Mouse (Mus musculus) neural tube, embryonic 12.5 days (tissue): ENCODE data around the gene Trip11. TPM values are rescaled to one million over a fixed set of nuclear protein-coding genes. Genes with fewer than 3 reads are reported as not detected.

Experiments
- ATAC-seq: fragments of 200-750 bp; cut with Nextera tagmentation; 2 replicates; pipeline ENCODE4 v1.8.0; 2017; ENCODE audit warnings: low read depth, mild to moderate bottlenecking, moderate TSS enrichment, moderate library complexity; ENCODE audit not compliant: low FRiP score
- H3K27ac ChIP-seq: fragments of 300-500 bp; sonication (generic); 2 replicates; pipeline ENCODE4 v1.5.1; 2016
- H3K27me3 ChIP-seq: fragments of 300-500 bp; sonication (generic); replicated peaks from 2 replicates; pipeline ENCODE4 v1.6.1; 2016; ENCODE audit warnings: mild to moderate bottlenecking
- H3K36me3 ChIP-seq: fragments of 300-500 bp; sonication (generic); 2 replicates; pipeline ENCODE4 v1.6.1; 2016; ENCODE audit warnings: mild to moderate bottlenecking
- H3K4me1 ChIP-seq: fragments of 300-500 bp; sonication (generic); 2 replicates; pipeline ENCODE4 v1.6.1; 2016
- H3K4me2 ChIP-seq: fragments of 300-500 bp; sonication (generic); replicated peaks from 2 replicates; pipeline ENCODE4 v1.6.1; 2016; ENCODE audit warnings: mild to moderate bottlenecking
- H3K4me3 ChIP-seq: fragments of 300-500 bp; sonication (generic); 2 replicates; pipeline ENCODE4 v1.5.1; 2016
- H3K9ac ChIP-seq: fragments of 300-500 bp; sonication (generic); 2 replicates; pipeline ENCODE4 v1.6.1; 2016; ENCODE audit warnings: mild to moderate bottlenecking
- H3K9me3 ChIP-seq: fragments of 300-500 bp; sonication (generic); 2 replicates; pipeline ENCODE4 v1.6.1; 2016; ENCODE audit warnings: mild to moderate bottlenecking
- WGBS: fragments of 180-500 bp; shearing (Covaris S2); methylation state at CpG from one replicate; pipeline ENCODE4 v1.1.7; 2016; 5-methylcytosine and 5-hydroxymethylcytosine counted together
- polyA plus RNA-seq: library from polyadenylated mRNA; unstranded; fragments of >200 nt; fragmentation: Nextera tagmentation; extraction: Ambion mirVana; gene quantifications from 2 replicates; pipeline ENCODE4 v1.2.1, GENCODE M21; 2016

Trip11 gene
- polyA plus RNA-seq, 1 experiment from 2014 or later: 20.1 TPM

DNA sequence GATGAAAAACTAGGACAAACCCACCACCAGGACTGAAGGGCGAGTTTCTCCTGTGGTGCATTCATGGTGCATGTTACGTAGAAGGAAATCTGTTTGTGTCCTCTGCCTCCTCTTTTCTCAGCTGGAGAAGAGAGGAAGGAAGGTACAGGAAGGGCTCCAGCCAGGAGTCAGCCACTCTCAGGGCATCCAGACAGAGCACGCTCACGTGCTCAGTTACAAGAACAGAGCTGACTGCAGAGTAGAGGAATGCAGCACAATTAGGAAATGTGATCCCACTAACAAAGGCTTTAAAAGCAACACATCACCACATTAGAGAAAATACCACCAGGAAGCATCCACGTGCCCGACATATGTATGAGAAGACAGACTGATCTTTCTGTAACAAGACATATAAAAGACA, 9.2 kb upstream of the Trip11 start:
- Histone ChIP-seq H3K27me3 (no peaks in the 10 kb centered on the region), H3K9me3 (no peaks in the 10 kb centered on the region), H3K27ac (no peak overlapping the region), H3K4me1 (no peaks in the 10 kb centered on the region), H3K36me3 (peaks cover 45% of the 10 kb centered on the region), H3K4me3 (no peak overlapping the region), H3K9ac (no peak overlapping the region), H3K4me2 (no peak overlapping the region)
- no peak for ATAC-seq
- 86% methylated on average over 6 of the region's 6 CpGs for WGBS

DNA sequence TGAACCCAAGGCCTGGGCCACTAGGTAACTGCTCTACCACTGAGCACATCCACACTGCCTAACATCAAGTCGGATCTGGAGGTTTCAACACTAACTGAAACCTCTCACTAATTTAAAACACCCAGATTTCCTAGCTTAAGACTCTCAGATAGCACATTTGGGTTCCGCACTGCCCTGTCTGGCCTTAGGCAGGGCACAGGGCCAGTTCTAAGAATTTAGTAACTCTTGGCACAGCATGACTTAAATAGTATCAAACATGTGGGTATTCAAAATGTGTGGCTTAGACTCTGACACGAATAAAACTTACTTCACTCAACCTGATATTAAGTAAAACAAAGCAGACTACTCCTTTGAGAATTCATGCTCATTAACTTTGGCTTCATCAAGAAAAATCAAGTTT, 6.8 kb upstream of the Trip11 start:
- no peaks in the 10 kb centered on the region for H3K9me3 ChIP-seq
- 84% methylated on average over 3 of the region's 3 CpGs for WGBS
- no peak overlapping the region for H3K27ac ChIP-seq
- H3K9ac ChIP-seq: no peak overlapping the region
- no peaks in the 10 kb centered on the region for H3K27me3 ChIP-seq
- ATAC-seq: no peak
- H3K36me3 ChIP-seq: peaks cover 24% of the 10 kb centered on the region
- H3K4me1 ChIP-seq: no peaks in the 10 kb centered on the region
- H3K4me3 ChIP-seq: no peak overlapping the region
- no peak overlapping the region for H3K4me2 ChIP-seq

DNA sequence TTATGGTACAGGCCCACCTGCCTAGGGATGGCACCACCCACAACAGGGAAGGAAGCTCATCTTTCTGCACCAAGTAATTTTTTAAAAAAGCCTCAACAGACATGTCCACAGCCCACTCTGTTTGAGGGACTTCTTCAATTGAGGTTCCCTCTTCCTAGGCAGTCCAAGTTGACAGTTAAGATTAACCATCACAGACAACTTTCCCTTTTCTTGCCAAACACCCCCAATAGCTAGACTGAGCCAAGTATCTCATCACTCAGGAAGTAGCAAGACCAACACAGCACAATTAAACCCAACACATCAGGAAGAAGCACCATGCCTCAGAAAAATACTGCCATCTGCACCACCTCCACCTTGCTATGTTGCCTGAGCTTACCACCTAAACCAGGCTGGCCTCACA, 4.1 kb upstream of the Trip11 start:
- ATAC-seq: no peak
- Histone ChIP-seq H3K4me3 (no peak overlapping the region), H3K4me1 (peaks cover 4% of the 10 kb centered on the region), H3K27ac (no peak overlapping the region), H3K4me2 (no peak overlapping the region), H3K9me3 (no peaks in the 10 kb centered on the region), H3K9ac (no peak overlapping the region), H3K27me3 (no peaks in the 10 kb centered on the region), H3K36me3 (peaks cover under 1% of the 10 kb centered on the region; the same call in 1 of the 2 replicates)

DNA sequence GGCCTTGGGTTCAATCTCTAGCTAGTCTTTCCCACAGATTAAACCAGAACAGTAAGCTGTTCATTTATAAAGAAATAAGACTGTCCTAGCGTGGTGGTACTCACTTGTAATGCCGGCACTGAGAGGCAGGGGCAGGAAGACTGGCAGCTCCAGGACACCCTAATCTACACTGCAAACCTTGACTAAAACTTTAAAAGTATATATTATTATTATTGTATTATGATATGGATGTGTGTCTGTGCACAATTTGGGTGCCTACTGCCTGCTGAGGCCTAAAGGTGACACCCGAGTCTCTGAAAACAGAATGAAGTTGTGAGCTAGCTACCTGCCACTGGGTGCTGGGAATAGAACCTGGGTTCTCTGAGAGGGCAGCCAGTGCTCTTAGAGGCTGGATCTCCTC, 1.7 kb downstream of the Trip11 start:
- Histone ChIP-seq H3K27ac (no peak overlapping the region), H3K4me2 (peak overlapping the region; percentile 74), H3K4me1 (peaks cover 16% of the 10 kb centered on the region), H3K36me3 (peaks cover 9% of the 10 kb centered on the region; the same call in 1 of the 2 replicates), H3K9ac (no peak overlapping the region), H3K9me3 (no peaks in the 10 kb centered on the region), H3K27me3 (no peaks in the 10 kb centered on the region), H3K4me3 (no peak overlapping the region)
- ATAC-seq: no peak
- WGBS: 92% methylated on average over 3 of the region's 3 CpGs

DNA sequence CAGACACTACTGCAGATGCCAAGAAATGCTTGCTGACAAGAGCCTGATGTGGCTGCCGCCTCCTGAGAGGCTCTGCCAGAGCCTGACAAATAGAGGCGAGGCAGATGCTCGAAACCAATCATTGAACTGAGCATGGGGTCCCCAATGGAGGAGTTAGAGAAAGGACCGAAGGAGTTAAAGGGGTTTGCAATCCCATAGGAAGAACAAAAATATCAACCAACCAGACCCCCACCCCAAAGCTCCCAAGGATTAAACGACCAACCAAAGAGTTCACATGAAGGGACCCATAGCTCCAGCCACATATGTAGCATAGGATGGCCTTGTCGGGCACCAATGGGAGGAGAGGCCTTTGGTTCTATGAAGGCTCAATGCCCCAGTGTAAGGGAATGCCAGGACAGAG, 2.7 kb downstream of the Trip11 start:
- Histone ChIP-seq H3K4me3 (no peak overlapping the region), H3K9me3 (no peaks in the 10 kb centered on the region), H3K9ac (no peak overlapping the region), H3K36me3 (peaks cover 12% of the 10 kb centered on the region; the same call in 1 of the 2 replicates), H3K27ac (no peak overlapping the region), H3K4me2 (no peak overlapping the region), H3K27me3 (no peaks in the 10 kb centered on the region), H3K4me1 (peaks cover 16% of the 10 kb centered on the region)
- no peak for ATAC-seq
- WGBS: 95% methylated on average over 6 of the region's 6 CpGs

DNA sequence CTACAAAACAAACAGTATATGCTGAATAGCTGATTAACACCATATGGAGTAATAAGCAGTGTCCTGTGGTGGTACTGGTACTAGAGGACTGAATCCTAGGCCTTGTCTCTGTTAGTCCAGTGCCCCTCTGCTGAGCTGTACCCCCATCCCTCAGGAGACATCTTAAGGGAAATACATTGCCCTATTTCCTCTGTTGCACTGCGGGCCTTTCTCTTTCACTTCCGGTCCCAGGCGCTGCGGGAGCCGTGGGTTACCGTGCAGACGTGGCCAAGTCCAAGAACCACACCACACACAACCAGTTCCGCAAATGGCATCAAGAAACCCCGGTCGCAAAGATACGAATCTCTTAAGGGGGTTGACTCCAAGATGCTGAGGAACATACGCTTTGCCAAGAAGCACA, 7.2 kb downstream of the Trip11 start:
- H3K9me3 ChIP-seq: no peaks in the 10 kb centered on the region
- H3K4me3 ChIP-seq: no peak overlapping the region
- H3K9ac ChIP-seq: no peak overlapping the region
- peaks cover 18% of the 10 kb centered on the region for H3K36me3 ChIP-seq
- H3K27ac ChIP-seq: no peak overlapping the region
- H3K27me3 ChIP-seq: no peaks in the 10 kb centered on the region
- no peak for ATAC-seq
- 94% methylated on average over 12 of the region's 12 CpGs for WGBS
- no peaks in the 10 kb centered on the region for H3K4me1 ChIP-seq
- no peak overlapping the region for H3K4me2 ChIP-seq

DNA sequence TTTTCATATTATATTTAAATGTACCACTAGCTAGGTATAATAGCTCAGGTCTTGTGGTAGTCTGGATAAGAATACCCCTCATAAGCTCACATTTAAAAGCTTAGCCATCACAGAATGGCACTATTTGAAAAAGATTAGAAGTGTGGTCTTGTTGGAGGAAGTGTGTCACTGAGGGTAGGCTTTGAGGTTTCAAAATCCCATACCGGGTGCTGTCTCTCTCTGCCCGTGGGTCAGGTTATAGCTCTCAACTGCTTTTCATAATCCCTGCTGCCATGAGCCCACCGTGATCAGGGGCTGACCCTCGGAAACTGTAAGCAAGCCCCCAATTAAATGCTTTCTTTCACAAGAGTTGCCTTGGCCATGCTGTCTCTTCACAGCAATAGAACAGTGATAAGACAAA, 8.2 kb downstream of the Trip11 start:
- no peak overlapping the region for H3K9ac ChIP-seq
- no peak overlapping the region for H3K4me3 ChIP-seq
- no peaks in the 10 kb centered on the region for H3K9me3 ChIP-seq
- no peak overlapping the region for H3K4me2 ChIP-seq
- no peaks in the 10 kb centered on the region for H3K27me3 ChIP-seq
- ATAC-seq: no peak
- no peak overlapping the region for H3K27ac ChIP-seq
- H3K36me3 ChIP-seq: peaks cover 18% of the 10 kb centered on the region
- H3K4me1 ChIP-seq: no peaks in the 10 kb centered on the region
- 88% methylated on average over 4 of the region's 4 CpGs for WGBS

DNA sequence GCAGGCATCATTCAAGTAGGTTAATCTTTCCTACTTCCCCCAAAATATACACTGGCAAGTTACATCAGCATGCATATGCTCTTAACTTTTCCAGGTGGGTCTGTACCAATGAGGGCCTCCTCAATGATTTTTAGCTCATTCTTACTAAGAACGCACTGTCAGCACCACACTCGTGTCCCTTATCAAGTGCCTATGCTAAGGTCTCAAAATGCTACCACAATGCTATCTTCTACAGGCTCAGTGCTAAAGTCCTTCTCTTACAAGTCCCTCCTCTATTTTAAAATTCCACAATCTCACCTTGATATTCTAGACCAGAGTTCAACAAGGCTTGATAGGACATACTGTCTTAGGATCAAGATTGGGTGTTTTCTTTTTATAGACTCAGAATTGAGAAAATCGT, 8.9 kb downstream of the Trip11 start:
- Histone ChIP-seq H3K9me3 (no peaks in the 10 kb centered on the region), H3K36me3 (peaks cover 19% of the 10 kb centered on the region), H3K4me1 (no peaks in the 10 kb centered on the region), H3K27ac (no peak overlapping the region), H3K9ac (no peak overlapping the region), H3K27me3 (no peaks in the 10 kb centered on the region), H3K4me2 (no peak overlapping the region), H3K4me3 (no peak overlapping the region)
- no peak for ATAC-seq
- WGBS: 96% methylated on average over 3 of the region's 3 CpGs

DNA sequence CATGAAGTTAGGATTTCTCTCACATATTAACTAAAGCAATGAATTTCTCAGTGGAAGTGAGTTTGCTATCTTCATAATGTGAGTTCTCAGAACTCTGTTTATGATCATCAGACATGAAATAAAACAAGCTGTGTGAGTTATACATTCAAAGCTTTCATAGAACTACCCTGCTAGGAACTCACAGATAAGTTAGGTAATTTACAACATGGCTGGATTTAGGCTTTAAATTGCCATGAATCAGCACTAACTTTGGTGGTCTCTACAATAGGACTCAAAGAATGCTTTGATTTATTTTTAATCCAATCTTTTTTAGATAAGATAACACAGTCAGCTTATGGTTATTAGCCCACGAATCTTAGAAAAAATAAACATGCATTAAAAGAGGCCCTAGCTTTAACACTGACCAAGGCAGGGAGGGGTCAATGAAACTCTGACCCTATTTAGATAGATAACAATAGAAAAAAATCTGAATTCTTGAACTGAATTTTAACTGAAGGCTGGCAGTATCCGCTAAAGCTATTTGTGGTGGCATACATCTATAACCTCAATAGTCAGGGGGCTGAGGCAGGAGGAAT, 13.3 kb downstream of the Trip11 start:
- H3K36me3 ChIP-seq: peaks cover 6% of the 10 kb centered on the region
- WGBS: 92% methylated on average over 2 of the region's 2 CpGs
- no peaks in the 10 kb centered on the region for H3K4me1 ChIP-seq
- H3K9me3 ChIP-seq: no peaks in the 10 kb centered on the region
- no peak overlapping the region for H3K27ac ChIP-seq
- H3K4me3 ChIP-seq: no peak overlapping the region
- H3K4me2 ChIP-seq: no peak overlapping the region
- H3K9ac ChIP-seq: no peak overlapping the region
- no peak for ATAC-seq
- no peaks in the 10 kb centered on the region for H3K27me3 ChIP-seq

DNA sequence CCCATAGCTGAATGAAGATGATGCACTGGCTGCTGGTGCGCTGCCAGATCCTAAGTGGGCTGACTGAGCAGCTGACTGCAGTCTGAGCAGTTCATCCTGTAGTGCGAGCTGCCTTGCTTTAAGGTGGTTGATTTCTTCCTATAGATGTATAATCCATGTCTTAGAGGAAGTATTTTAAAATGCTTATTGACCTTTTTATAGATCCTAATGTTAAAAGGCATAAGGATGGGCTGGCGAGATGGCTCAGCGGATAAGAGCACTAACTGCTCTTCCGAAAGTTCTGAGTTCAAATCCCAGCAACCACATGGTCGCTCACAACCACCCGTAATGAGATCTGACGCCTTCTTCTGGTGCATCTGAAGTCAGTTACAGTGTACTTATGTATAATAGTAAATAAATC, 14.1 kb downstream of the Trip11 start:
- H3K36me3 ChIP-seq: peaks cover 9% of the 10 kb centered on the region
- no peak overlapping the region for H3K4me2 ChIP-seq
- ATAC-seq: no peak
- H3K9ac ChIP-seq: no peak overlapping the region
- no peak overlapping the region for H3K27ac ChIP-seq
- H3K4me3 ChIP-seq: no peak overlapping the region
- H3K9me3 ChIP-seq: no peaks in the 10 kb centered on the region
- H3K27me3 ChIP-seq: no peaks in the 10 kb centered on the region
- 97% methylated on average over 8 of the region's 8 CpGs for WGBS
- no peaks in the 10 kb centered on the region for H3K4me1 ChIP-seq

DNA sequence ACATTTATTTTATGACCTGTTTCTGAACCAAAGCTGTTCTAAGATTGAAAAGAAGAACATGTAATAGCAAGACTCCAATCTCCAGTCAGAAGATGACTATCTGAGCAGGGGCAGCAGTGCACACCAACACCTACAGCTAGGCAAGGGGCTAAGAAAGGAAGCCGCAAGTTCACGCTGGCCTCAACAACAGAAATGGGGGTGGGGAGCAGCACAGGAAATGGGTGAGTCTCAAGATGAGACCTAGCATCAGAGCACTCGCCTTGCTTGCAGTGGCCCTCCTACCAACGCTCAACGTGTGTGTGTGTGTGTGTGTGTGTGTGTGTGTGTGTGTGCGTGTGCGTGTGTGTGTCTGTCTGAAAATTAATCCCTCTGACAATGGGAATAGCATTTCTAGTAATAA, 16.0 kb downstream of the Trip11 start:
- Histone ChIP-seq H3K9ac (no peak overlapping the region), H3K36me3 (peaks cover 23% of the 10 kb centered on the region), H3K9me3 (no peaks in the 10 kb centered on the region), H3K4me3 (no peak overlapping the region), H3K4me1 (no peaks in the 10 kb centered on the region), H3K4me2 (no peak overlapping the region), H3K27ac (no peak overlapping the region), H3K27me3 (no peaks in the 10 kb centered on the region)
- 90% methylated on average over 7 of the region's 7 CpGs for WGBS
- no peak for ATAC-seq

DNA sequence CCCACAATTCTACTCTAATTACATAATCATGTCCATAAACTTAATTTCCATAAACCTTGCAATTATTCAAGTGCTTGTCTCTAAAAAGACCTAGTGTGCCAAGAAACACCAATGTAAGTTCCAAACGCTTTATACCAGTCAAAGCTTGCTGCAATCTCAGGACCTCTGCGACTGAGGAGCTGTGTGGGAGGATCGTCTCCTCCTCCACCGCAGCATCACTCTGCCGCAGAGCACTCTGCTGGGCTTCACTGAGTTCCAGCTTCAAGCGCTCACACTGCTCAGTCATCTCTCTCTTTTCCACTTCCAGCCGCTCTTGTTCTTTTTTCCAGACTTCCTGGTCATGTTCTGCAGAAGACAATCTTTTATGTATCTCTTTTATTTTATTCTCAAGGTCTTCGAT, 19.8 kb downstream of the Trip11 start:
- H3K36me3 ChIP-seq: peaks cover 35% of the 10 kb centered on the region
- H3K9me3 ChIP-seq: no peaks in the 10 kb centered on the region
- H3K4me2 ChIP-seq: no peak overlapping the region
- no peak overlapping the region for H3K9ac ChIP-seq
- H3K27me3 ChIP-seq: no peaks in the 10 kb centered on the region
- 91% methylated on average over 8 of the region's 8 CpGs for WGBS
- no peaks in the 10 kb centered on the region for H3K4me1 ChIP-seq
- no peak overlapping the region for H3K4me3 ChIP-seq
- no peak for ATAC-seq
- H3K27ac ChIP-seq: no peak overlapping the region

DNA sequence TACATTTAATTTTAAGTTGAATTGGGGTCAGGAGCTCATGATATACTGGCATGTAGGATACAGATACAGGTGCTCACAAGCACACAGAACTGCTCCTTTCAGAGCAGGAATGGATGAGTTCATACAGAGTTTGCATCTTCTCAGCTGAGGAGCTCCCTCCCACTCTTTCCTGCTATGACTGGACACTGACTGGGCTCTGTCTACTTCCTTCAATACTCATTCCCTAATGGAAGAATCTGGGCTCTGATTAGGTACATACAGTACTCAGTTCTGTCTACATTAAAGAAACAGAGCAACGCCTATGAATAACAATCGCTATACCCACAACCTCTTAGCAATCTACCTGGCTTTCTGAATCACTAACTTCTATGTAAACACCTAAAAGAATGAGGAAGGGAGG, 20.2 kb downstream of the Trip11 start:
- no peak overlapping the region for H3K27ac ChIP-seq
- no peak for ATAC-seq
- peaks cover 35% of the 10 kb centered on the region for H3K36me3 ChIP-seq
- no peaks in the 10 kb centered on the region for H3K9me3 ChIP-seq
- H3K4me1 ChIP-seq: no peaks in the 10 kb centered on the region
- no peak overlapping the region for H3K9ac ChIP-seq
- H3K4me2 ChIP-seq: no peak overlapping the region
- H3K4me3 ChIP-seq: no peak overlapping the region
- no peaks in the 10 kb centered on the region for H3K27me3 ChIP-seq
- 95% methylated on average over 2 of the region's 2 CpGs for WGBS
